Mouse (Mus musculus): ENCODE data around the gene Rrp9. TPM values are rescaled to one million over a fixed set of nuclear protein-coding genes. Genes with fewer than 3 reads are reported as not detected.

Gene Rrp9
- total and polyA plus RNA-seq, 2 experiments from 2014 or later, result 45.6 to 46.5 TPM

- Histone ChIP-seq H3K4me3 (ENCODE audit: low read depth, low read length) (no peak overlapping the region), H3K36me3 (ENCODE audit: insufficient read depth) (no peaks in the 10 kb centered on the region), H3K4me1 (ENCODE audit: insufficient read depth) (peaks cover 19% of the 10 kb centered on the region), H3K27me3 (ENCODE audit: insufficient read depth, low read length) (no peaks in the 10 kb centered on the region), H3K4me2 (ENCODE audit: low read depth) (no peak overlapping the region), H3K9ac (no peak overlapping the region), H3K27ac (ENCODE audit: low read depth, low read length) (no peak overlapping the region), H3K9me3 (ENCODE audit: low read length) (no peaks in the 10 kb centered on the region)
- ATAC-seq, result no peak
- no peak for TF ChIP-seq CTCF (IDR thresholded peaks at IDR 0.05; ENCODE audit: low read depth)
- WGBS, result 79% methylated on average over 4 of the region's 4 CpGs
- DNase-seq, result no peak
These were observed 30.9 kb upstream of the Rrp9 start for GRCm38 (mm10) chr9:106444836-106445235.

- Histone ChIP-seq H3K27ac (ENCODE audit: low read depth, low read length) (peak within 1 kb of the TSS; percentile 60), H3K9ac (peak within 1 kb of the TSS; percentile 63), H3K4me3 (ENCODE audit: low read depth, low read length) (peak within 1 kb of the TSS; percentile 55), H3K4me1 (ENCODE audit: insufficient read depth) (peaks cover 19% of the 10 kb centered on the region), H3K27me3 (ENCODE audit: insufficient read depth, low read length) (no peaks in the 10 kb centered on the region), H3K9me3 (ENCODE audit: low read length) (no peaks in the 10 kb centered on the region), H3K4me2 (ENCODE audit: low read depth) (peak within 1 kb of the TSS; percentile 82), H3K36me3 (ENCODE audit: insufficient read depth) (no peaks in the 10 kb centered on the region)
- DNase-seq (peak; percentile 91), ATAC-seq (peak; percentile 88)
- peak; percentile 73 for TF ChIP-seq CTCF (IDR thresholded peaks at IDR 0.05; ENCODE audit: low read depth)
- WGBS, result 3% methylated on average over 24 of the region's 24 CpGs
These were observed 28.4 kb upstream of the Rrp9 start, which contains the start of the genes Abhd14b and Abhd14a for GRCm38 (mm10) chr9:106447348-106447747. Gene Abhd14b (plus strand): TSS chr9:106447459. Gene Abhd14a (minus strand): TSS chr9:106447678.

- H3K27me3 ChIP-seq (ENCODE audit: insufficient read depth, low read length), result no peaks in the 10 kb centered on the region
- H3K4me2 ChIP-seq (ENCODE audit: low read depth), result peak overlapping the region; percentile 82
- ATAC-seq (no peak), DNase-seq (no peak)
- 0 out of 2 replicates have a peak overlapping the region, but pooled peaks have one; percentile 11 for H3K27ac ChIP-seq (ENCODE audit: low read depth, low read length)
- no peaks in the 10 kb centered on the region for H3K9me3 ChIP-seq (ENCODE audit: low read length)
- H3K9ac ChIP-seq, result peak overlapping the region; percentile 63; the same call in 1 of the 2 replicates
- no peaks in the 10 kb centered on the region for H3K36me3 ChIP-seq (ENCODE audit: insufficient read depth)
- peaks cover 24% of the 10 kb centered on the region for H3K4me1 ChIP-seq (ENCODE audit: insufficient read depth)
- H3K4me3 ChIP-seq (ENCODE audit: low read depth, low read length), result peak overlapping the region; percentile 55
- WGBS, result 40% methylated on average over 9 of the region's 9 CpGs
- TF ChIP-seq CTCF (IDR thresholded peaks at IDR 0.05; ENCODE audit: low read depth), result no peak
These were observed 27.8 kb upstream of the Rrp9 start for GRCm38 (mm10) chr9:106447951-106448350.

- Histone ChIP-seq H3K4me3 (ENCODE audit: low read depth, low read length) (peak overlapping the region; percentile 55), H3K9ac (peak overlapping the region; percentile 57), H3K27ac (ENCODE audit: low read depth, low read length) (peak overlapping the region; percentile 54; the same call in 1 of the 2 replicates), H3K27me3 (ENCODE audit: insufficient read depth, low read length) (no peaks in the 10 kb centered on the region), H3K9me3 (ENCODE audit: low read length) (no peaks in the 10 kb centered on the region), H3K36me3 (ENCODE audit: insufficient read depth) (no peaks in the 10 kb centered on the region), H3K4me2 (ENCODE audit: low read depth) (peak overlapping the region; percentile 82), H3K4me1 (ENCODE audit: insufficient read depth) (peaks cover 26% of the 10 kb centered on the region)
- peak; percentile 78 for TF ChIP-seq CTCF (IDR thresholded peaks at IDR 0.05; ENCODE audit: low read depth)
- DNase-seq (peak; percentile 83), ATAC-seq (peak; percentile 78)
- WGBS, result 3% methylated on average over 23 of the region's 23 CpGs
These were observed 27.2 kb upstream of the Rrp9 start for GRCm38 (mm10) chr9:106448498-106449031.

GRCm38 (mm10) chr9:106449947-106450346 is 25.8 kb upstream of the Rrp9 start:
- DNase-seq (no peak), ATAC-seq (no peak)
- no peak overlapping the region for H3K4me3 ChIP-seq (ENCODE audit: low read depth, low read length)
- H3K27ac ChIP-seq (ENCODE audit: low read depth, low read length), result no peak overlapping the region
- no peak for TF ChIP-seq CTCF (IDR thresholded peaks at IDR 0.05; ENCODE audit: low read depth)
- no peak overlapping the region for H3K9ac ChIP-seq
- H3K27me3 ChIP-seq (ENCODE audit: insufficient read depth, low read length), result no peaks in the 10 kb centered on the region
- 90% methylated on average over 8 of the region's 8 CpGs for WGBS
- H3K4me1 ChIP-seq (ENCODE audit: insufficient read depth), result peaks cover 26% of the 10 kb centered on the region
- H3K4me2 ChIP-seq (ENCODE audit: low read depth), result no peak overlapping the region
- H3K36me3 ChIP-seq (ENCODE audit: insufficient read depth), result no peaks in the 10 kb centered on the region
- H3K9me3 ChIP-seq (ENCODE audit: low read length), result no peaks in the 10 kb centered on the region

- H3K9ac ChIP-seq, result no peak overlapping the region
- H3K27ac ChIP-seq (ENCODE audit: low read depth, low read length), result no peak overlapping the region
- peaks cover 28% of the 10 kb centered on the region for H3K4me1 ChIP-seq (ENCODE audit: insufficient read depth)
- H3K4me2 ChIP-seq (ENCODE audit: low read depth), result no peak overlapping the region
- DNase-seq (no peak), ATAC-seq (no peak)
- no peak overlapping the region for H3K4me3 ChIP-seq (ENCODE audit: low read depth, low read length)
- no peaks in the 10 kb centered on the region for H3K9me3 ChIP-seq (ENCODE audit: low read length)
- WGBS, result 26% methylated on average over 9 of the region's 9 CpGs
- H3K36me3 ChIP-seq (ENCODE audit: insufficient read depth), result no peaks in the 10 kb centered on the region
- TF ChIP-seq CTCF (IDR thresholded peaks at IDR 0.05; ENCODE audit: low read depth), result no peak
- H3K27me3 ChIP-seq (ENCODE audit: insufficient read depth, low read length), result no peaks in the 10 kb centered on the region
These were observed 25.1 kb upstream of the Rrp9 start for GRCm38 (mm10) chr9:106450661-106451060.

- ATAC-seq (no peak), DNase-seq (no peak)
- Histone ChIP-seq H3K4me3 (ENCODE audit: low read depth, low read length) (no peak overlapping the region), H3K9ac (no peak overlapping the region), H3K27me3 (ENCODE audit: insufficient read depth, low read length) (no peaks in the 10 kb centered on the region), H3K4me1 (ENCODE audit: insufficient read depth) (peaks cover 31% of the 10 kb centered on the region), H3K4me2 (ENCODE audit: low read depth) (no peak overlapping the region), H3K9me3 (ENCODE audit: low read length) (no peaks in the 10 kb centered on the region), H3K27ac (ENCODE audit: low read depth, low read length) (no peak overlapping the region), H3K36me3 (ENCODE audit: insufficient read depth) (no peaks in the 10 kb centered on the region)
- 85% methylated on average over 11 of the region's 11 CpGs for WGBS
- no peak for TF ChIP-seq CTCF (IDR thresholded peaks at IDR 0.05; ENCODE audit: low read depth)
These were observed 24.5 kb upstream of the Rrp9 start for GRCm38 (mm10) chr9:106451298-106451697.

Data from forebrain, postnatal 0 days (tissue).